In genomic region chr3:31769193-31769592, GRCm38 (mm10) we compare ENCODE assay signal across 10 mouse cellular contexts.
DNase-seq lines count a peak whose midpoint lies in the region; ATAC-seq and TF ChIP-seq lines count a peak whose summit lies in the region.
"Had no signal": no experiment of that assay in that cellular context is flagged by ENCODE, and none has a peak within 500 bp of the region (broad histone marks: within the 10 kb centered on the region; RNA-seq: fewer than 3 reads in every experiment).

No protein-coding gene starts in this region.

- TF ChIP-seq POLR2A in lung, adult 2 months (IDR thresholded peaks at IDR 0.05; ENCODE audit: borderline replicate concordance, extremely low read depth, low read depth, low read length): no peak

- no peak for TF ChIP-seq CTCF in lung, adult 2 months (IDR thresholded peaks at IDR 0.05; ENCODE audit: insufficient read depth, low read length)

- no peak for ATAC-seq in inflammation-experienced regulatory T-cells, adult 6 months
- ATAC-seq in granulocyte monocyte progenitor cell, adult 5-6 weeks (replicated peaks; ENCODE audit: poor library complexity, severe bottlenecking): no peak
- ATAC-seq: activated CD4-positive, CD25-positive, alpha-beta regulatory T cell, adult 4 months had no signal

- no peak overlapping the region for H3K4me3 ChIP-seq in lung, adult 2 months (replicated peaks; ENCODE audit: extremely low read depth, low read depth, low read length)
- H3K4me3 ChIP-seq: heart, embryonic 13.5 days had no signal

- intact Hi-C loops in heart, postnatal 10 days (cut with DNase I): no loop called here

- 90% methylated on average over 1 of the region's 1 CpGs for WGBS in lung, adult 2 months

- DNase-seq in heart, postnatal 10 days: peak; percentile 3 to 13
- DNase-seq in heart, adult 9 months (ENCODE audit: low spot score in 2 of 2): no peak
- DNase-seq in lung, postnatal 10 days: peak; percentile 5
- DNase-seq in lung, adult 2 months: no peak
- peak; percentile 54 for DNase-seq in brain, adult 2 months (ENCODE audit: low read depth, low spot score)
- DNase-seq in retina, embryonic 14.5 days (ENCODE audit: low spot score): peak; percentile 77

- no peaks in the 10 kb centered on the region for H3K4me1 ChIP-seq in lung, adult 2 months (ENCODE audit: control insufficient read depth, insufficient read depth, low read length)
- H3K4me1 ChIP-seq: heart, embryonic 13.5 days had no signal

Comparison
In these comparisons a context has a peak if more than half of its experiments do, and no peak if none do; other contexts are left out.
1. DNase-seq: peak in heart, postnatal 10 days (2 of 2), lung, postnatal 10 days (single experiment), brain, adult 2 months (single experiment) and retina, embryonic 14.5 days (single experiment); none in heart, adult 9 months (0 of 2) and lung, adult 2 months (single experiment).